Mouse (Mus musculus): Measurements from ENCODE around the gene Mia. TPM values are rescaled to one million over a fixed set of nuclear protein-coding genes. Genes with fewer than 3 reads are reported as not detected.

Mia gene
- total RNA-seq, 1 experiment: 12.5 TPM

DNA sequence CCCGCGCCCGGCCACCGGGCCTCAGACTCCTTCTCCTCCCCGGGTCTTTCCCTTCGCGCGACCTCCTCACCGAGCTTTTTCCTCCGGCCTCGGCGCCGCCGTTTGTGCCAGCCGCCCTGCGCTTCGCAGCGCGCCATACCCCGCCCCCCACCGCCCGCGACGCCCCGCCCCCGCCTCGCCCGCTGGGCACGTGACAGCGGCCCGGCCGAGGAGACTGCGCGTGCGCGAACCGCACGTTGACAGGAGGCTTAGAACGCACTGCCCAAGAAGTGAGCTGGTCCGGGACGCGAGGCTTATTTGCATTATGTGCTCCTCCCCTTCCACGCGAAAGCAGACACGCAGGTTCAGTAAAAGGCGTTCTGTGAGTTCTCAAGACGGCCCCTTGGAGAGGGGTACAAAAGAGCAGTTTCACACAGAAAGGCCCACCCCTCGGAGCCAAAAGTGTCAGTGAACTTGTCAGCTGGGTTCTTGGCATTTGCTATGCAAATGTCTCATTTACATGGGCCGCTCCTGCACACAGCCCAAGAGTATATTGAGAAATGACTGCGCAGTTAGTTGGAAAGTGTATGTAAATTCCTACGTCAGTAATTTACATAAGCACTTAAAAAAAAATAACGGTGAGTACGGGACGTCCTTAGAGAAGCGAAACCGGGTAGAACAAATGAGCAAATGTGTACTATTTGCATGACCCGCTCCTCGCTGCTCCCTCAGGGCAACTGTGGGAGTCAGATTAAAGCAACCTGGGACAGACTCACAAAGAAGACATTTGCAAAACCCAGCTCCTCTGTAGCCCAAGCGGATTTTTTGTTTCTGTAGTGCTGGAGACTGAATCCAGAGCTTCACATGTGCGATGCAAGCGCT, 14.1 kb downstream of the Mia start, which contains the start of gene Egln2:
TSS of gene Egln2 (minus strand) at position 189 of the 861 bp plus-strand sequence.
- Histone ChIP-seq H3K9ac (ENCODE audit: insufficient read depth, low read depth, low read length, poor library complexity, severe bottlenecking) (peak within 1 kb of the TSS; percentile 95), H3K36me3 (ENCODE audit: control insufficient read depth, insufficient read depth, low read length, poor library complexity, severe bottlenecking) (peaks cover 5% of the 10 kb centered on the region), H3K4me3 (ENCODE audit: insufficient read depth in 1 of 2, low read depth in 1 of 2, low read length in 2 of 2, poor library complexity in 1 of 2, severe bottlenecking in 1 of 2) (peak within 1 kb of the TSS; percentile 72 to 87), H3K9me3 (ENCODE audit: control insufficient read depth, insufficient read depth, low read depth, low read length) (no peaks in the 10 kb centered on the region), H3K4me1 (ENCODE audit: control insufficient read depth in 2 of 2, insufficient read depth in 2 of 2, low read length in 2 of 2, poor library complexity in 1 of 2) (peaks cover 3 to 13% of the 10 kb centered on the region in 2 experiments; a peak in 3 of 4 replicates), H3K27ac (ENCODE audit: insufficient read depth, low read depth, low read length, poor library complexity, severe bottlenecking) (peak within 1 kb of the TSS; percentile 95)
- DNase-seq (ENCODE audit: low read depth, low spot score): peak; percentile 86
- TF ChIP-seq ZNF384 (IDR thresholded peaks at IDR 0.05; ENCODE audit: low read depth, low read length): 0 out of 2 replicates have a peak, but pooled peaks have one; percentile 50
- TF ChIP-seq ZC3H11A (IDR thresholded peaks at IDR 0.05; ENCODE audit: borderline replicate concordance, low read depth, low read length): no peak
- TF ChIP-seq HCFC1 (IDR thresholded peaks at IDR 0.05; ENCODE audit: borderline replicate concordance, insufficient read depth, low read length): no peak
- TF ChIP-seq MAFK (IDR thresholded peaks at IDR 0.05; ENCODE audit: insufficient read depth, low read depth, low read length): 0 out of 2 replicates have a peak, but pooled peaks have one; percentile 33
- no peak for TF ChIP-seq CHD2 (IDR thresholded peaks at IDR 0.05; ENCODE audit: low read depth, low read length)
- in situ Hi-C loops (cut with MboI; ENCODE audit: low sequenced_read_pairs in 2 of 2, unreplicated experiment in 2 of 2): no loop called here

DNA sequence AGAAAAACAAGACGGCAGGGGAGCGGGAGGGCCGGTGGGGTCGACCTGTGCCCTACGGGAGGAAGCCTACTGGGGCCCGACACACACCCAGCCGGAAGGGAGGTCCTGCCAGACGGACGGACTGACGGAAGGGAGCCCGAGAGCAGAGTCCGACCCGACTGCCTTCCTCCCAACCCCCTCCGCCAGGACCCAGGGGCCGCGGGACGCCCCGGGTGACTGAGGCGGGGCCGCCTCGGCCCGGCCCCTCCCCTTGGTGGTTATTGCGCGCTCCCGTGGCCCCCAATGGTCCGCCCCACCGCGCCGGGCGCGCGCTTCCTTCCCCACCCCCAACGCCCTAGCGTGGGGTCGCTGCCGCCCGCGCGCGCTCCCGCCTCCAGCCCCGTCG, 14.7 kb downstream of the Mia start:
- peak overlapping the region; percentile 95 for H3K27ac ChIP-seq (ENCODE audit: insufficient read depth, low read depth, low read length, poor library complexity, severe bottlenecking)
- H3K9me3 ChIP-seq (ENCODE audit: control insufficient read depth, insufficient read depth, low read depth, low read length): no peaks in the 10 kb centered on the region
- peaks cover 3 to 13% of the 10 kb centered on the region in 2 experiments; a peak in 3 of 4 replicates for H3K4me1 ChIP-seq (ENCODE audit: control insufficient read depth in 2 of 2, insufficient read depth in 2 of 2, low read length in 2 of 2, poor library complexity in 1 of 2)
- peak; percentile 60 for DNase-seq (ENCODE audit: low read depth, low spot score)
- peaks cover 5% of the 10 kb centered on the region for H3K36me3 ChIP-seq (ENCODE audit: control insufficient read depth, insufficient read depth, low read length, poor library complexity, severe bottlenecking)
- in situ Hi-C loops (cut with MboI; ENCODE audit: low sequenced_read_pairs in 2 of 2, unreplicated experiment in 2 of 2): no loop called here
- peak overlapping the region; percentile 72 to 87 for H3K4me3 ChIP-seq (ENCODE audit: insufficient read depth in 1 of 2, low read depth in 1 of 2, low read length in 2 of 2, poor library complexity in 1 of 2, severe bottlenecking in 1 of 2)
- peak; percentile 70; the same call in 1 of the 2 replicates for TF ChIP-seq HCFC1 (IDR thresholded peaks at IDR 0.05; ENCODE audit: borderline replicate concordance, insufficient read depth, low read length)
- no peak for TF ChIP-seq MAFK (IDR thresholded peaks at IDR 0.05; ENCODE audit: insufficient read depth, low read depth, low read length)
- peak overlapping the region; percentile 95 for H3K9ac ChIP-seq (ENCODE audit: insufficient read depth, low read depth, low read length, poor library complexity, severe bottlenecking)

DNA sequence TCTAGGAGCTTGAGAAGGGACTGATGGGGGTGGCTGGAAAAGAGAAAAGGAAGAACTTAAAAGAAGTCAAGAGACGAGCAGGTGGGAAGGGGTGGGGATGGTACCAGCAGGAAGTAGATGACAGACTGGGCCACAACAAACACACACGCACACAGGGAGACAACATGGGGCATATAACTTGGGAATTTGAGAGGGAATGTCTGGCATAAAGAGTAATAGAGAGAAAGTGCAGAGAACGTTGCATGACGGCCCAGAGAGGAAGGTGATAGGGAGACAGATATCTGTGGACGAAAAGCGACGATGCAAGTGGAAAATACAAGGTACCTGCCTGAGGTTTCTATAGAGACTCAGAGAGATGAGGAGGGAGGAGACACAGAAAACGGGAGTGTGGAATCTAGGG, 15.3 kb downstream of the Mia start:
- peaks cover 3 to 13% of the 10 kb centered on the region in 2 experiments; a peak in 3 of 4 replicates for H3K4me1 ChIP-seq (ENCODE audit: control insufficient read depth in 2 of 2, insufficient read depth in 2 of 2, low read length in 2 of 2, poor library complexity in 1 of 2)
- H3K36me3 ChIP-seq (ENCODE audit: control insufficient read depth, insufficient read depth, low read length, poor library complexity, severe bottlenecking): peaks cover 2% of the 10 kb centered on the region; the same call in 1 of the 2 replicates

DNA sequence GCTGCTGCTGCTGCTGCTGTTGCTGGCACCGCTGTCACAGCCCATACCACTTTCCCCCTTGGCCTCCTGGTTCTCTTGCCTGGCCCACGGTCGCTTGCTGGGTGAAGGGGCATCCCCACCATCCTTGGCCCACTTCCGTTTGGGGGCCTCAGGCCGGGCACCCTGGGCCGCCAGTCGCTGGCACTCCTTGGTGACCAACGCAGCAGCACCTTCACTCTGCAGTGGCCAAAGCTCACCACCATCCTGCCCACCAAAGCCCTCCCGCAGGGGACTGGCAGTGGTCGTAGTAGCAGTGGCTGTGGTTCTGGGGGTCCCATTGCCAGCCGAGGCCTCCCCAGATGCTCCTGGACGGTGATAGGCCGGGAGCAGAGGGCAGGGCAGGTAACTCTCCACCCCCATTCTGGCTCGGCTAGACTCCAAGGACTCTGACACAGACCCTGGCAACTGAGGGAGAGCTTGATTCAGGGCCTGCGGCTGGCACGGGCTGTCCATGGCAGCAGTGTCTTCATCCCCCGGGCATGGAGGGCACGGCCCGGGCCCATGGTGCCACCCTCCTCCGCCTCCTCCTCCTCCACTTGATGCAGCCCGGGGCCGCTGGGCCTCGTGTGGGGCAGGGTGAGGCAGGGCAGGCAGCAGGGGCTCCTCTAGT, 15.8 kb downstream of the Mia start:
- no peak for DNase-seq (ENCODE audit: low read depth, low spot score)
- H3K27ac ChIP-seq (ENCODE audit: insufficient read depth, low read depth, low read length, poor library complexity, severe bottlenecking): no peak overlapping the region; the same call in none of the 2 replicates
- peaks cover 3 to 14% of the 10 kb centered on the region in 2 experiments; a peak in 3 of 4 replicates for H3K4me1 ChIP-seq (ENCODE audit: control insufficient read depth in 2 of 2, insufficient read depth in 2 of 2, low read length in 2 of 2, poor library complexity in 1 of 2)
- peak overlapping the region; percentile 95 for H3K9ac ChIP-seq (ENCODE audit: insufficient read depth, low read depth, low read length, poor library complexity, severe bottlenecking)
- TF ChIP-seq MAFK (IDR thresholded peaks at IDR 0.05; ENCODE audit: insufficient read depth, low read depth, low read length) (no peak), HCFC1 (IDR thresholded peaks at IDR 0.05; ENCODE audit: borderline replicate concordance, insufficient read depth, low read length) (no peak), ZNF384 (IDR thresholded peaks at IDR 0.05; ENCODE audit: low read depth, low read length) (no peak), ZC3H11A (IDR thresholded peaks at IDR 0.05; ENCODE audit: borderline replicate concordance, low read depth, low read length) (no peak)
- no peaks in the 10 kb centered on the region; the same call in 1 of the 2 replicates for H3K36me3 ChIP-seq (ENCODE audit: control insufficient read depth, insufficient read depth, low read length, poor library complexity, severe bottlenecking)
- H3K4me3 ChIP-seq (ENCODE audit: insufficient read depth in 1 of 2, low read depth in 1 of 2, low read length in 2 of 2, poor library complexity in 1 of 2, severe bottlenecking in 1 of 2): peak overlapping the region; percentile 72 to 87
- no peaks in the 10 kb centered on the region for H3K9me3 ChIP-seq (ENCODE audit: control insufficient read depth, insufficient read depth, low read depth, low read length)
- in situ Hi-C loops (cut with MboI; ENCODE audit: low sequenced_read_pairs in 2 of 2, unreplicated experiment in 2 of 2): no loop called here

More for the DNA sequence above, 15.3 kb downstream of the Mia start:
- Histone ChIP-seq H3K9ac (ENCODE audit: insufficient read depth, low read depth, low read length, poor library complexity, severe bottlenecking) (peak overlapping the region; percentile 95), H3K27ac (ENCODE audit: insufficient read depth, low read depth, low read length, poor library complexity, severe bottlenecking) (peak overlapping the region; percentile 95), H3K4me3 (ENCODE audit: insufficient read depth in 1 of 2, low read depth in 1 of 2, low read length in 2 of 2, poor library complexity in 1 of 2, severe bottlenecking in 1 of 2) (peak overlapping the region; percentile 72 to 87), H3K9me3 (ENCODE audit: control insufficient read depth, insufficient read depth, low read depth, low read length) (no peaks in the 10 kb centered on the region)
- no peak for DNase-seq (ENCODE audit: low read depth, low spot score)
- in situ Hi-C loops (cut with MboI; ENCODE audit: low sequenced_read_pairs in 2 of 2, unreplicated experiment in 2 of 2): no loop called here
- no peak for TF ChIP-seq ZNF384 (IDR thresholded peaks at IDR 0.05; ENCODE audit: low read depth, low read length)
- TF ChIP-seq CHD2 (IDR thresholded peaks at IDR 0.05; ENCODE audit: low read depth, low read length): no peak

Measured in ES-E14 (cell line).